Mouse (Mus musculus): ENCODE results near the gene Ptprcap.

- TF ChIP-seq CTCF (IDR thresholded peaks at IDR 0.05; ENCODE audit: borderline replicate concordance, control insufficient read depth, extremely low read depth, insufficient read depth, low read length, poor library complexity), result no peak
- no peak for TF ChIP-seq POLR2A (IDR thresholded peaks at IDR 0.05; ENCODE audit: control insufficient read depth, extremely low read depth, insufficient read depth, low read length, poor library complexity)
Observed at GRCm38 (mm10) chr19:4202149-4202548, 48.7 kb downstream of the Ptprcap start.

Data from thymus, adult 2 months (tissue).